Mouse (Mus musculus) mouse embryonic stem cell (cell line): ENCODE results near the gene Slc12a7.

Experiments
- in situ Hi-C, 2 experiments: fragments of 300-500 bp; cut with MboI; formaldehyde crosslinking; loops; 1 replicate in 1 of 2; 3 replicates in 1 of 2; pipeline ENCODE4 v1.14.3; 2019 to 2020; ENCODE audit warnings: low sequenced_read_pairs in 2 of 2, low pct_unique_long_range_greater_than_20kb in 1 of 2, mixed read lengths in 1 of 2; ENCODE audit not compliant: unreplicated experiment in 1 of 2

The Slc12a7 gene

GRCm38 (mm10) chr13:73748663-73749440, 16.0 kb downstream of the Slc12a7 start:
- in situ Hi-C loops, result no loop called here

GRCm38 (mm10) chr13:73750435-73750834, 17.5 kb downstream of the Slc12a7 start:
- in situ Hi-C loops, result no loop called here

DNA sequence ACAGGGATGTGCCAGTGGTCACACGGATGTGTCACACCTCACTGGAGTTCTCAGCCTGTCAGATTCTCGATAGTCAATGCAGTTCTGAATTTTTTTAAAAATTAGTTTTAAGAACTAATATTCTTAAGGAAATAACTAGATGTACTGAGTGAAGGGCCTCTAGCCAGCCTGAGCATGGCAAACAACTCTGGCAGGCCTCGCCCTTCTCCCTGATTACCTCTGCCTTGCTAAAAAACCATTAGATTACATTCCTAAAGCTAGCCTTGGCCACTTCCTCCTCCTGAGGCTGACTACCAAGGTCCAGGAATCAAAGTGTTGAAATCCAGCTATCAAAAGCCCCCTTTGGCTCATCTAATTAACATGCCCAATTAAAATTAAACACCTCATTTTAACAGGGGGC, 18.4 kb downstream of the Slc12a7 start:
- in situ Hi-C loops, result no loop called here

DNA sequence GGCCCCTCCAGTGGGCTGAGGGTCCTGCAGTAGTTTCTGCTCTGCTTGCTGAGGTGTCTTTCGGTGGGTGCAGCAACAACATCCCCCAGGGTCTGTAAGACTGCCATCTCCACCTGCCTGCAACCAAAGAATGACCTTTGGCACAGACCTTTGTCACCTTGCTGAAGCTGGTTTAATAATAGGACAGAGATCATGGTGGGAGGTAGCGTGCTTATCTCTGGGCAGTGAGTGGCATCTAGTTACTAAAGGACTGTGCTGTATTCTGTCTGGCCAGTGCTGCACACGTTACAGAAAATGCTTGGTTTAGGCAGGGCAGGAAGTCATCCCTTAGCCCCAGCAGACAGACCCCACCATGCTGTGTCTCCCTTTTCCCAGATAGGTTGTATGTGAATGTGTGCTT, 22.9 kb downstream of the Slc12a7 start:
- in situ Hi-C loops, result no loop called here

DNA sequence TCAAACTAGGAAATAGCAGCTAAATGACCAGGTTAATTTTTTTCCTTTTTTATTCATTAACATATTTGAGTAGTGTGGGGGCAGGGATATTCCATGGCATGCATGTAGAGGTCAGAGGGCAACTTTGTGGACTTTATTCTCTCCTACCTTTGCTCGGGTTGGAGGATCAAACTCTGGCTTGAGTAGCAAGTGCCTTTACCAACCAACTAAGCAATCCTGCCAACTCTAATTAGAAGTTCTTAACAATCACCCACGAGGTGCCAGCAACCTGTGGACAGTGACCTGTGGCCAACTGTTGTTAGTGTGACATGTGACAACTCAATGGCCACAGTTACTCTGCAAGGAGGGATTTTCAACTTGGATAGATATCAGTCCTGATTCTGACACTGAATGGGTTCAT, 24.0 kb downstream of the Slc12a7 start:
- in situ Hi-C loops, result no loop called here

- in situ Hi-C loops, result no loop called here
Measured at GRCm38 (mm10) chr13:73757362-73757761, 24.5 kb downstream of the Slc12a7 start.

DNA sequence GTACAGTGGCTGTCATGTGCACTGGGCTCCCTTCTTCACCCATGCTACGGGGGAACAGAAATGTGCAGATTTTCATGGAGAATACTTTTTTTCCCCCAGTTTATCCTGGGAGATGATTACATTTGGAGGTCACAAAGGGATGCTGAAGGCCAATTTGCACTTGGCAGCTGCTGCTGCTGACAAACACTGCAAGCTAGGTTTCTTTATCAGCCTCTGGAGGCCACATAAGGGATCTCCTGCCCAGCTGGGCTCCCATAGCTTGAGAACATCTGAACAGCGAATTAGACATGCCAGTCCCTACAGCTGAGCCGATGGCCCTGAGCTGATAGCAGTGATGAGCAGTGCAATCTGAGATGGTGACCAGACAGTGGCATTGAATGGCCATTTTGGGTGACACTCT, 26.7 kb downstream of the Slc12a7 start:
- in situ Hi-C loops, result no loop called here

GRCm38 (mm10) chr13:73760126-73760525, 27.2 kb downstream of the Slc12a7 start:
- in situ Hi-C loops, result no loop called here

- in situ Hi-C loops, result no loop called here
Measured at GRCm38 (mm10) chr13:73762938-73763337, 30.0 kb downstream of the Slc12a7 start.

- in situ Hi-C loops, result no loop called here
Measured at GRCm38 (mm10) chr13:73763439-73764255, 30.8 kb downstream of the Slc12a7 start.

DNA sequence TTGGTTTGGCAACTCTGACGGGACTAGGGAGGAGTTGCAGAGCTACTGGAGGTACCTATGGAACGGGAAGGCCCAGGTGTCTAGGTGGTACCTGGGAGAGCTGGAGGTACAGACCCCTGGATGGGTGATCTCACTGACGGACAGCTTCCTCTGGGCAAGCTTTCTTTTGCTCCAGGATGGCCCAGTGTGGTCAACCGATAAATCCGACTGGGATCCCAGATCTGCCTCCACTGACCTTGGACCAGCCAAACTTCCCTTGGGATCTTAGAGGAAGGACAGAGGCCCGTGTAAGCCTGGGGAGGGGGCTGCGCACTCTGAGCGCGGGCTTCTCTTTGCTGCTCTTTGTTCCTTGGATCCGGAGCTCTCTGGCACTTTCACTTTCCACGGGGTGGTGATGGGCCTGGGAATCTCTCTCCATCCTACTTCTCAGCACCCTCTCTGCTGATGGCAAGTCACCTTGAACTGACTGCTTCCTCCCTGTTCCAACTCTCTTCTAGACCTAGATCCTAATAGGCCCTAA, 31.4 kb downstream of the Slc12a7 start:
- in situ Hi-C loops, result no loop called here

- in situ Hi-C loops, result no loop called here
Measured at GRCm38 (mm10) chr13:73765393-73765792, 32.5 kb downstream of the Slc12a7 start.

- in situ Hi-C loops, result no loop called here
Measured at GRCm38 (mm10) chr13:73767224-73767623, 34.3 kb downstream of the Slc12a7 start.

- in situ Hi-C loops, result no loop called here
Measured at GRCm38 (mm10) chr13:73767754-73768153, 34.9 kb downstream of the Slc12a7 start.

DNA sequence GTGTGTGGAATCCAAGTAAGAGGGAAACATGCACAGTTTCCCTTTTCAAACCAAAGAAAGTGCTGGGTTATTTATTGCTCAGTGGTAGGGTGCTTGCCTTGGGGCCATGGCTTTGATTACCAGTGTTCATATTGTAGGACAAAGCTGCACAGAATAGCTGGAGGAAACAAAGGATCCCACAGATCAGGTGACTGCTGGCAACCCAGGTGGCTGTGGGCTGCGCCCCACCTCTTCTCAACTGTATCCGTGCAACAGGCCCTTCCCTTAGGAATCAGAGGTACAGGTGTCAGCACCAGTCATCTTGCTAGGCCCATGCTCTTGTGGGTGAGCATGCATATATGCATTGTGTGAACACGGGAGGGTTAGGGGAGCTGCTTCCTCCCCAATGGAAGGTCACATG, 35.4 kb downstream of the Slc12a7 start:
- in situ Hi-C loops, result no loop called here

DNA sequence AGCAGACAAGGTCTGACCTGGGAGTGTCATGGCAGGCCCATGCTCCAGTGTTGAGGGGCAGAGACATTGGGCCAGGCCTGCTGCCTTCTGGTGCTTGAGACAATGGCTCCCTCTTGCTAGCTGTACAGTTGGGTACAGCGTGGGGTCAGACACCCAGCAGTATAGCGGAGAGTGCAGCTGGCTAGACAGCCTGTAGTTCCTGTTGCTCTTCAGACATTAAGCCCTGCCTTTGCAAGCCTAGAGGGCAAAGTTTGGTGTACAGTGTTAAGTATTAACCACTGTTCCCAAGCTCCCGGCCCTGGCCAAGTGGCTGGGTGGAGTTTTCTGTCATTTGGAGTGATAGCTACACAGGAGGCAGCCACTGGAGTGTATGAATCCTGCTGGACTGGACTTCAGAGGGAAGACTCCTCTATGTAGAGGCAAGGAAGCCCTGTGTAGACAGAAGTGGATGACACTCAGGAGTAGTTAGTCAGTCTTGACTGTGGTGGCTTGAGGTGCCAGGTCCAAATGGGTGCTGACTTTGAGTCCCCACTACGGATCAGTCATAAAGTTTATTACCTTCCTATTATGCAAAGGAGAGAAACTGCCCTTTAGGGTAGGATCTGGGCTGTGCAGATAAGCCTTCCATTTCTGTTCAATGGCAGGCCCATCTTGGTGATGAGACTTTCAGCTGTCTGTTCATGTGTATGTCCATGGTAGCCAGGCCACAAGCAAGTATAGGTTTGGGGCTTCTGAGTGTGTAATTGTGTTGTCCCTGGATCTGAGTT, 37.2 kb downstream of the Slc12a7 start:
- in situ Hi-C loops, result no loop called here

DNA sequence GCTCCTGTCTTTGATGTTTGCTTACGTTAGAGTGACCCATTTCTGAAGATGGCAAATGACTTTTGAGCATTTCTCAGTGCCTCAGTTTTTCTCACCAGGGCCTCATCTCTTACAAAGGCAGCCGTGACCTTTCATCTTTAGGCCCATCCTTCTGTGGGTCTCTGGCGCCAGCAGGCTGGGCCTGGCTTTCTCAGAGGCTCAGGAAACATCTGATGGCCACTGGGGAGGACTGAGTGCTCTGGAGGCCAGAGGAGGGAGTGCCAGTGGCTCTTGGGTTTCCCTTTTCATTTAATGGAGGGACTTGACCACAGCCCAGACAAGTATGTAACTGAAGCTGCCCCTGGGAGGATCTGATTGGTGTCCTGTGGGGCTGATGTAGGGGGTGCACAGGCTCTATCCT, 38.2 kb downstream of the Slc12a7 start:
- in situ Hi-C loops, result no loop called here

DNA sequence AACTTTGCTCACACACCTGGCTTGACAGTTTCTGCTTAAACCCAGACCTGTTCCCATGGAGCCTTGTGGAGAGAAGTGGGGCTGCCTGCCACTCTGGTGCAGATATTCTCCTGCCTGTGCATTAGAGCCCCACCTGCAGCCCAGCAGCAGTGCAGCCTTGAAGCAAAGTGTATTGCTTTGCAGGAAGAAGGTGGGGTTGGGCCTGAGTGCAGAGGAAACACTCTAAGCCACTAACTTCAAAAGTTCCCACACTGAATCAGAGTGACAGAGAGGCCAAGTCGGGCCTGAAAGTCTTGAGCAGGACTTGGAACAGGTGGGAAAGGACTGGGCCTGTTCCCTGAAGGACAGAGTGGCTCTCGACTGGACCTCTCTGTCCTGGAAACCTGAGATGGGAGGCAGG, 39.8 kb downstream of the Slc12a7 start:
- in situ Hi-C loops, result no loop called here
